In genomic region chr5:35042431-35043109, GRCm38 (mm10) we compare ENCODE assay signal across 8 mouse cellular contexts. TPM values are rescaled to one million over a fixed set of nuclear protein-coding genes. Genes with fewer than 3 reads are reported as not detected.
A peak's percentile ranks its signal among the peaks of the same experiment; 100 is the strongest.
DNase-seq lines count a peak whose midpoint lies in the region; ATAC-seq lines count a peak whose summit lies in the region.

No protein-coding gene starts in this region.

- H3K4me1 ChIP-seq in lung, embryonic 15.5 days = no peaks in the 10 kb centered on the region
- peaks cover 81% of the 10 kb centered on the region for H3K4me1 ChIP-seq in megakaryocyte, embryonic 14.5 days

- no peak overlapping the region for H3K27ac ChIP-seq in lung, embryonic 15.5 days

- WGBS in lung, embryonic 15.5 days = 57% methylated on average over 10 of the region's 10 CpGs

- no peak overlapping the region for H3K4me3 ChIP-seq in lung, embryonic 15.5 days
- H3K4me3 ChIP-seq in megakaryocyte, embryonic 14.5 days (replicated peaks) = peak overlapping the region; percentile 62

- no peaks in the 10 kb centered on the region for H3K36me3 ChIP-seq in lung, embryonic 15.5 days
- peaks cover 90% of the 10 kb centered on the region for H3K36me3 ChIP-seq in megakaryocyte, embryonic 14.5 days (replicated peaks; ENCODE audit: low read length)

- no peak overlapping the region for H3K4me2 ChIP-seq in lung, embryonic 15.5 days

- no peaks in the 10 kb centered on the region for H3K9me3 ChIP-seq in lung, embryonic 15.5 days
- H3K9me3 ChIP-seq in megakaryocyte, embryonic 14.5 days = no peaks in the 10 kb centered on the region

- no peak overlapping the region for H3K9ac ChIP-seq in lung, embryonic 15.5 days

- peak; percentile 25; the same call in 1 of the 2 replicates for ATAC-seq in lung, embryonic 15.5 days (ENCODE audit: borderline replicate concordance, extremely low read depth, low FRiP score, low TSS enrichment)
- ATAC-seq in hematopoietic stem cell, adult 5-6 weeks (replicated peaks in 1 of 2; ENCODE audit: insufficient read depth in 1 of 2, low FRiP score in 2 of 2, low TSS enrichment in 1 of 2, low read depth in 1 of 2, poor library complexity in 2 of 2, severe bottlenecking in 2 of 2) = peak; percentile 54 to 70

- DNase-seq in lung, postnatal 25 days (ENCODE audit: low spot score) = no peak
- DNase-seq in thymus, postnatal 25 days = peak; percentile 60
- DNase-seq in adrenal gland, adult 8-10 months = no peak
- no peak for DNase-seq in frontal cortex, adult 2 months (ENCODE audit: extremely low spot score in 1 of 2, low spot score in 1 of 2)
- DNase-seq in ovary, postnatal 36 days (ENCODE audit: low spot score) = no peak

- H3K27me3 ChIP-seq in lung, embryonic 15.5 days = no peaks in the 10 kb centered on the region
- peaks cover 21% of the 10 kb centered on the region for H3K27me3 ChIP-seq in megakaryocyte, embryonic 14.5 days (replicated peaks)

RNA-seq across cellular contexts. Expression of gene Hgfac, which starts 1.3 kb away (rescaled TPM):
- 0.56 and 1.8 TPM in 2 replicates for polyA plus RNA-seq in lung, embryonic 15.5 days (2015; fragmentation: Nextera tagmentation; extraction: Ambion mirVana)
- 2.9 and 6.1 TPM in 2 replicates for total RNA-seq in hematopoietic stem cell, adult 5-6 weeks (2017)
- polyA plus RNA-seq in megakaryocyte, embryonic 14.5 days (2012; ENCODE audit: insufficient read depth, low replicate concordance) = 11.0 and 19.7 TPM in 2 replicates
- total RNA-seq in adrenal gland, adult 8-10 months (2022) = 1 to 10 TPM in 1 of 4 experiments, under 1 TPM in 3; 0.30 to 1.7 (median 0.72) TPM
- polyA plus RNA-seq in frontal cortex, adult 2 months (2012; rRNA removed) = 0.40 and 0.92 TPM in 2 replicates

RNA-seq across cellular contexts. Expression of gene Dok7, which starts 14.0 kb away (rescaled TPM):
- 1.6 and 2.6 TPM in 2 replicates for polyA plus RNA-seq in lung, embryonic 15.5 days (2015; fragmentation: Nextera tagmentation; extraction: Ambion mirVana)
- 0.31 TPM in 1 of 2 replicates, not detected in the other for total RNA-seq in hematopoietic stem cell, adult 5-6 weeks (2017)
- polyA plus RNA-seq in megakaryocyte, embryonic 14.5 days (2012; ENCODE audit: insufficient read depth, low replicate concordance) = 1.1 and 4.5 TPM in 2 replicates
- total RNA-seq in adrenal gland, adult 8-10 months (2022) = 10 to 100 TPM in 2 of 4 experiments, 1 to 10 TPM in 2; 4.5 to 25.5 (median 15.6) TPM
- polyA plus RNA-seq in frontal cortex, adult 2 months (2012; rRNA removed) = 12.7 and 13.5 TPM in 2 replicates
